Mouse (Mus musculus) left cerebral cortex, adult 18-20 months (tissue): ENCODE measurements around the gene Ier3. TPM values are rescaled to one million over a fixed set of nuclear protein-coding genes. Genes with fewer than 3 reads are reported as not detected.

Experiments
- DNase-seq, 2 experiments: peaks; one replicate each; pipeline ENCODE4 v3.0.0; 2021 to 2022; ENCODE audit warnings: low spot score in 2 of 2, mixed read lengths in 1 of 2
- total RNA-seq, 2 experiments: library from RNA; stranded (reverse); gene quantifications; 2 replicates each; pipeline ENCODE4 v1.2.3; 2021

Gene Ier3
- total RNA-seq, 2 experiments from 2014 or later, result 16.0 to 21.3 TPM

GRCm38 (mm10) chr17:35810900-35811648 lies 10.4 kb upstream of the Ier3 start:
- DNase-seq, result no peak

DNA sequence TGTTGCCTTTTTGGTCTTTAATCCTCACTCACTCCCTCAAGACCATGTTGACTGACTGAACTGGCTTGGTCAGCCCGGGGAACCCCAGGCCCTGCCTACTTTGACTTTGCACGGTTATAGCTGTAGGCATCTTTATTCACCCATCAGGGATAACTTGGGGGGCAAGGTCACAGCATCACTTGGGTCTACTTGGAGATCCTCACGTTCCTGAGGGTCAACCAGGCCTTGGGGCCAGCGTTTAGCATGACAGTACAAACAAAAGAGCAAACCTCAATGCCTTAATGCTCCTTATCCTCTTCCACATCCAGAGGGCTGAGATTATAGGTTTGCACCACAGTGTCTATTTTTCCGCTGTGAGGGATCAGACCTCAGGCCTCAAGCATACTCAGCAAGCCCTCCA lies 9.2 kb upstream of the Ier3 start:
- no peak for DNase-seq

GRCm38 (mm10) chr17:35812736-35813135 lies 8.7 kb upstream of the Ier3 start:
- DNase-seq, result no peak

- peak in 1 of 2 experiments; percentile 32 for DNase-seq
Measured at GRCm38 (mm10) chr17:35813245-35813647, 8.2 kb upstream of the Ier3 start.

GRCm38 (mm10) chr17:35813653-35814052 lies 7.8 kb upstream of the Ier3 start:
- DNase-seq, result no peak

- DNase-seq, result no peak
Measured at GRCm38 (mm10) chr17:35814678-35815077, 6.8 kb upstream of the Ier3 start.

DNA sequence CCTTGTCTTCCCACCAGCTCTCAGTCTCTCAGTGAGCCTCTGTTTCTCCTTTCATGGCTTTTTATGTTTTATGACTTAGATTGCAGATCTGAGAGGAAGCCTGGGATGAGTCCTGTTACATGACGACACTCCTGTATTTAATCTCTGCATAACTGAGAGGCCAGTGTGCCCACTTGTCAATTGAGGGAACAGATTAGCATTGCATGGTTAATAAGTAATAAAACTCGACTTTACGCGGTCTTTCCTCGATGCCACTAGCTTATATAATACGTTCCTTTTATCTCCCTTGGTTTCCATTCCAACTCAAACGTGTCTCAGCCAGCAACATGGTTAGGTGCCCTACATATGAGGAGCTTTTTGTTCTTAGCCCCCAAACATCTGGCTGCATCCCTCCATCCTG lies 5.6 kb upstream of the Ier3 start:
- DNase-seq, result no peak

- no peak for DNase-seq
Measured at GRCm38 (mm10) chr17:35816686-35817085, 4.8 kb upstream of the Ier3 start.

DNA sequence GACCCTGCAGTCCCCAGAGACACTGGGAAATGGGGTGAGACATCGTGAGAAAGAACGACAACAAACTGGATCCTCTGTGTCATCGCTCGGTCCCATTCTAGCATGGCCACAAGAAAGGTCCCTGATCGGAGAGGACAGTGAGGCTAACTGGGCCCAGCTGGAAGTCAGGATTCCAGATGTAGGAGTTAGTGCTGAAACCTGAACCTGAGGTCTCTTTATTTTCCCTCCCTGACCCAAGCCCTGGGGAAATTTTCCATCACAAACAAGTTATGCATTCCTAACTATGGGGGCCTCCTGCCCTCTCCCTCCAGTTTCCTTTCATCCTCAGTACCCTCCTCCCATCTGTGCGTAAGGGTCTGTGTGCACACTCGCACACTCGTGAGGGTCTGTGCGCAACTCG lies 4.3 kb upstream of the Ier3 start:
- no peak for DNase-seq

GRCm38 (mm10) chr17:35820111-35820510 lies 1.4 kb upstream of the Ier3 start:
- no peak for DNase-seq

DNA sequence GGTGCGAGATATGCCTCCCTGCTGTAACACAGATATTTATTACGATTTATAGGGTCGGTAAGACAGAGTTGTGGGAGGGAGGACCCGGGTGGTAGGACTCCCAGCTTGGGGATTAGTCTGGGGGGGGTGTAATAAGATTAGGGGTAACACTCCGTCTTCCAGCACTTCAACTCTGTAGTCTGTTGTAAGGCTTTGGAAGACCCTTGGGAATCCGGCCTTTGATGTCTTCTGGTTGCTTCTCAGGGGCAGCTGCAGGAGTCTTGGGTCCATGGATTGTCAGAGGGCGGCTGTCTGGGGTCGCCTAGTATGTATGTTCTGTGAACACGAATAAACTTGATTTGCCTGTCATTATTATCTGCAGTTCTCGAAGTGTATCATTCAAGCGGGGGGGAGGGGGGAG lies 1.1 kb downstream of the Ier3 start:
- DNase-seq, result no peak

DNA sequence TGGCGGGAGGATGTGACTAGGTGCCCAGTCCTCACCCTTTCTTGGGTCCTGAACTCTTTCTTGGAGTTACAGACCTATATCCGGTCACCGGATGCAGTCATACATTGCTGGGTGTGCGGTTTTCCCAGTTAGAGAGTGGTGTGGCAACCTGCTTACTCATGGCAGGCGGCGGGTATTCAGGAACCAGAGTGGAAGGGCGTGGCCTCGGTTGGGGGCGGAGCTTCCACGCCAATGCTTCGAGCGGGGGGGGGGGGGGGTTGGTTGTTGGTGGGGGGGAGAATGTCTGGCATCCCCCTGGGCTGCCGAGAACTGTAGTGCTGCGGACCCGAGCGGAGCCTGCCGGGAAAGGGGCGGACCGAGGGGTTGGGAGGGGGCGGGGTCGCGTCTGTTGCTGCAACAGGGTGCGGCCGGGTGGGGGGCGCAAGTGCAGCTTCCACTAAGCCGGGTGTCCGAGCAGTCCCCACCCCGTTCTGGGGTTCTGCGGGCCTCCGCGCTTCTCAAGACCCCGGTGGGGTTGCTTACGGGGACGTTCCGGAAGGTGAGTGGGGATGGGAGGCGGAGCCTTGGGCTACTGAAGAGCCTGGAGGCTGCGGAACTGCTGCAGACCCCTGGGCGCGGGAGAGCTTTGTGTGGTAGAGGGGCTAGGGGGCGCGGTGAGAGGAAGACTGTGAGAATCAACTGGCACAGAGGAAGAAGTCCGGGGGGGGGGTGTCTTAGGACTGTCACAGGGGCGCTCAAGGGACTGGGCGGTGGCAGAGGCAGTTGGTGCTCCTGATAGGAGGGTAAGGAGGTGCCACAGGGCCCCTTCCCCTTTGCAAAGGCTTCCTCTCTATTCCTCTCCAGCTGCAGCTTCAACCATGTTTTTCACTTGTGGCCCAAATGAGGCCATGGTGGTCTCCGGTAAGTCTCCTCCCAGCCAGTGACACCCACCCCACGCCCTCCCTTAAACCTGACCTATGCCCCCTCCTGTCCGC lies 1.8 kb downstream of the Ier3 start, which contains the start of gene Flot1:
Gene Flot1 (plus strand): TSS at position 267 of the 974 bp plus-strand sequence.
- DNase-seq, result peak; percentile 72 to 77

GRCm38 (mm10) chr17:35824402-35824801 lies 2.9 kb downstream of the Ier3 start:
- no peak for DNase-seq

- DNase-seq, result no peak
Measured at GRCm38 (mm10) chr17:35825109-35825850, 3.8 kb downstream of the Ier3 start.

DNA sequence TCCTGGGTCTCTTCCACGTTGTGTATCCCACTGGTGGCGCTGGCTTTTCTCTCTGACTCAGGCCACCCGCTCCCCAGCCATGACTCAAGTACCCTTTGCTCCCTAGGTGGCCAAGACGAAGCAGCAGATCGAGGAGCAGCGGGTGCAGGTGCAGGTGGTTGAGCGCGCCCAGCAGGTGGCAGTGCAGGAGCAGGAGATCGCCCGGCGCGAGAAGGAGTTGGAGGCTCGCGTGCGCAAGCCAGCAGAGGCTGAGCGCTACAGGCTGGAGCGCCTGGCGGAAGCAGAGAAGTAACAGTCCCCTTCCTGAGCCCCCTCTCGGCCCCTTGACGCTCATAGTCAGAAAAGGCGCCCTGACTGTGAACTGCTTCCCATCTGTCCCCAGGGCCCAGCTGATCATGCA lies 8.3 kb downstream of the Ier3 start:
- DNase-seq, result peak; percentile 86

GRCm38 (mm10) chr17:35832400-35833238 lies 11.1 kb downstream of the Ier3 start:
- no peak for DNase-seq

GRCm38 (mm10) chr17:35833239-35833751 lies 11.8 kb downstream of the Ier3 start:
- no peak for DNase-seq

DNA sequence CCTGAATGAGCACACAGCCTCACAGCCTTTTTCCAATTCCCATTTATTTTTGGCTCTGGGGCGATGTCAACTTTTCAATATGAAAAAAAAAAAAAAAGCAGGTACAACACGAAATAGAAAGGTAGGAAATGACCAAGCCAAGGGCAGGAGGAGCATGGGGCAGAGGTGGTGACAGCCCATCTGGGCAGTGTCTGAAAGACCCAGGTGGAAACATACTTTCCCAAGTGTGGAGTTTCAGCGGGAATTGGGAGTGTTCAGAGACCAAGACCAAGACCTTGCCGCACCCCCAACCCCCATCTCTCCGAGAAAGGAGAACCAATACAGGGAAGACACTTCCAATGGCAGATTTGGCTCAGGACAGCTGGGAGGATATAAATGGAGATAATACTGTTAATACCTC lies 12.4 kb downstream of the Ier3 start:
- no peak for DNase-seq

- DNase-seq, result peak in 1 of 2 experiments; percentile 29
Measured at GRCm38 (mm10) chr17:35834696-35835422, 13.4 kb downstream of the Ier3 start.
